Mouse (Mus musculus) small intestine, adult 2 months (tissue): ENCODE measurements around the gene Mtmr14. TPM values are rescaled to one million over a fixed set of nuclear protein-coding genes. Genes with fewer than 3 reads are reported as not detected.

Experiments used
- H3K27ac ChIP-seq: fragments of 200-500 bp; 2 replicates; pipeline ENCODE4 v1.5.1; 2012; ENCODE audit warnings: low read depth, low read length, control low read depth, inconsistent platforms; ENCODE audit not compliant: insufficient read depth
- H3K27me3 ChIP-seq: fragments of 200-500 bp; 2 replicates; pipeline ENCODE4 v1.6.1; 2012; ENCODE audit warnings: mild to moderate bottlenecking, moderate library complexity, low read length, inconsistent platforms; ENCODE audit not compliant: control insufficient read depth, insufficient read depth
- H3K36me3 ChIP-seq: fragments of 200-500 bp; 2 replicates; pipeline ENCODE4 v1.6.1; 2012; ENCODE audit warnings: mild to moderate bottlenecking, low read length, control low read depth, inconsistent platforms; ENCODE audit not compliant: control insufficient read depth, insufficient read depth
- H3K4me1 ChIP-seq: fragments of 200-500 bp; 2 replicates; pipeline ENCODE4 v1.6.1; 2012; ENCODE audit warnings: low read length, inconsistent platforms, mixed read lengths; ENCODE audit not compliant: control insufficient read depth, insufficient read depth, insufficient read length
- H3K4me3 ChIP-seq: fragments of 200-500 bp; 2 replicates; pipeline ENCODE4 v1.5.1; 2012; ENCODE audit warnings: low read depth, mild to moderate bottlenecking, control low read depth, inconsistent platforms, low read length, moderate library complexity
- CTCF ChIP-seq: fragments of 200-500 bp; IDR thresholded peaks from 2 replicates; pipeline ENCODE4 v1.5.1; 2012; ENCODE audit warnings: low read depth, mild to moderate bottlenecking, control low read depth, inconsistent platforms, low read length, moderate library complexity, mixed read lengths; ENCODE audit not compliant: insufficient replicate concordance, insufficient read length; ENCODE audit errors: extremely low read depth
- POLR2A ChIP-seq: fragments of 200-500 bp; IDR thresholded peaks from 2 replicates; pipeline ENCODE4 v1.6.1; 2012; ENCODE audit warnings: low read depth, mild to moderate bottlenecking, control low read depth, inconsistent platforms, low read length, moderate library complexity
- WGBS: fragments of 180-500 bp; shearing (Covaris S2); methylation state at CpG from one replicate; pipeline ENCODE4 v1.1.7; 2018; 5-methylcytosine and 5-hydroxymethylcytosine counted together
- polyA plus RNA-seq: library from polyadenylated mRNA; depleted of rRNA; stranded (reverse); fragments of >200 nt; gene quantifications from 2 replicates; pipeline ENCODE4 v1.2.3, GENCODE M21; 2012

Mtmr14 gene
- polyA plus RNA-seq, 1 experiment, result 66.0 TPM

GRCm38 (mm10) chr6:113289346-113289745 lies 51.7 kb downstream of the Mtmr14 start:
- Histone ChIP-seq H3K4me1 (no peaks in the 10 kb centered on the region), H3K36me3 (no peaks in the 10 kb centered on the region), H3K27ac (no peak overlapping the region), H3K27me3 (no peaks in the 10 kb centered on the region), H3K4me3 (no peak overlapping the region)
- TF ChIP-seq POLR2A (no peak), CTCF (no peak)
- 88% methylated on average over 15 of the region's 15 CpGs for WGBS

GRCm38 (mm10) chr6:113290346-113290745 lies 52.7 kb downstream of the Mtmr14 start:
- H3K4me1 ChIP-seq, result no peaks in the 10 kb centered on the region
- TF ChIP-seq POLR2A (no peak), CTCF (no peak)
- 73% methylated on average over 6 of the region's 6 CpGs for WGBS
- H3K27me3 ChIP-seq, result no peaks in the 10 kb centered on the region
- no peak overlapping the region for H3K27ac ChIP-seq
- H3K36me3 ChIP-seq, result no peaks in the 10 kb centered on the region
- no peak overlapping the region for H3K4me3 ChIP-seq

GRCm38 (mm10) chr6:113292938-113293337 lies 55.3 kb downstream of the Mtmr14 start:
- Histone ChIP-seq H3K27ac (no peak overlapping the region), H3K27me3 (no peaks in the 10 kb centered on the region), H3K4me3 (no peak overlapping the region), H3K36me3 (no peaks in the 10 kb centered on the region), H3K4me1 (no peaks in the 10 kb centered on the region)
- no peak for TF ChIP-seq POLR2A
- TF ChIP-seq CTCF, result no peak
- WGBS, result 50% methylated on average over 5 of the region's 5 CpGs

- no peaks in the 10 kb centered on the region for H3K36me3 ChIP-seq
- H3K4me1 ChIP-seq, result no peaks in the 10 kb centered on the region
- 77% methylated on average over 2 of the region's 2 CpGs for WGBS
- H3K4me3 ChIP-seq, result no peak overlapping the region
- TF ChIP-seq CTCF, result no peak
- TF ChIP-seq POLR2A, result no peak
- no peaks in the 10 kb centered on the region for H3K27me3 ChIP-seq
- no peak overlapping the region for H3K27ac ChIP-seq
Observed at GRCm38 (mm10) chr6:113296046-113296445, 58.4 kb downstream of the Mtmr14 start.

- WGBS, result 36% methylated on average over 4 of the region's 4 CpGs
- no peaks in the 10 kb centered on the region for H3K36me3 ChIP-seq
- no peak overlapping the region for H3K4me3 ChIP-seq
- H3K27me3 ChIP-seq, result no peaks in the 10 kb centered on the region
- H3K4me1 ChIP-seq, result no peaks in the 10 kb centered on the region
- TF ChIP-seq POLR2A, result no peak
- TF ChIP-seq CTCF, result no peak
- no peak overlapping the region for H3K27ac ChIP-seq
Observed at GRCm38 (mm10) chr6:113296639-113297038, 59.0 kb downstream of the Mtmr14 start.

- 83% methylated on average over 5 of the region's 5 CpGs for WGBS
Observed at GRCm38 (mm10) chr6:113301350-113301749, 63.7 kb downstream of the Mtmr14 start.

GRCm38 (mm10) chr6:113302258-113302657 lies 64.6 kb downstream of the Mtmr14 start:
- no peaks in the 10 kb centered on the region for H3K27me3 ChIP-seq
- no peak overlapping the region for H3K4me3 ChIP-seq
- no peaks in the 10 kb centered on the region for H3K4me1 ChIP-seq
- WGBS, result 17% methylated on average over 3 of the region's 3 CpGs
- TF ChIP-seq CTCF (peak; percentile 16; the same call in 1 of the 2 replicates), POLR2A (no peak)
- H3K27ac ChIP-seq, result no peak overlapping the region
- no peaks in the 10 kb centered on the region for H3K36me3 ChIP-seq

More at GRCm38 (mm10) chr6:113301350-113301749, 63.7 kb downstream of the Mtmr14 start:
- H3K27me3 ChIP-seq, result no peaks in the 10 kb centered on the region
- H3K4me1 ChIP-seq, result no peaks in the 10 kb centered on the region
- TF ChIP-seq POLR2A (no peak), CTCF (no peak)
- no peak overlapping the region for H3K4me3 ChIP-seq
- no peak overlapping the region for H3K27ac ChIP-seq
- H3K36me3 ChIP-seq, result no peaks in the 10 kb centered on the region
